Mouse (Mus musculus): ENCODE measurements around the gene Clmn.

The Clmn gene

GRCm38 (mm10) chr12:104761411-104761810 lies 103.5 kb downstream of the Clmn start:
- DNase-seq (ENCODE audit: low read depth, low spot score) = peak; percentile 91

GRCm38 (mm10) chr12:104758066-104758465 lies 106.8 kb downstream of the Clmn start:
- DNase-seq (ENCODE audit: low read depth, low spot score) = peak; percentile 77

- DNase-seq (ENCODE audit: low read depth, low spot score) = no peak
These were observed 111.2 kb downstream of the Clmn start for GRCm38 (mm10) chr12:104753686-104754085.

GRCm38 (mm10) chr12:104751814-104752765 lies 112.8 kb downstream of the Clmn start, which contains the start of gene Dicer1:
Gene Dicer1, minus strand, starts transcription at chr12:104751952.
- peak; percentile 97 for DNase-seq (ENCODE audit: low read depth, low spot score)

GRCm38 (mm10) chr12:104751331-104751813 lies 113.5 kb downstream of the Clmn start:
- DNase-seq (ENCODE audit: low read depth, low spot score) = peak; percentile 29

GRCm38 (mm10) chr12:104748946-104749345 lies 115.9 kb downstream of the Clmn start:
- DNase-seq (ENCODE audit: low read depth, low spot score) = no peak

- no peak for DNase-seq (ENCODE audit: low read depth, low spot score)
These were observed 117.6 kb downstream of the Clmn start for GRCm38 (mm10) chr12:104747252-104747651.

GRCm38 (mm10) chr12:104746601-104747000 lies 118.3 kb downstream of the Clmn start:
- DNase-seq (ENCODE audit: low read depth, low spot score) = no peak

- DNase-seq (ENCODE audit: low read depth, low spot score) = no peak
These were observed 121.2 kb downstream of the Clmn start for GRCm38 (mm10) chr12:104743687-104744086.

- no peak for DNase-seq (ENCODE audit: low read depth, low spot score)
These were observed 122.6 kb downstream of the Clmn start for GRCm38 (mm10) chr12:104742247-104742646.

GRCm38 (mm10) chr12:104740841-104741787 lies 123.8 kb downstream of the Clmn start:
- DNase-seq (ENCODE audit: low read depth, low spot score) = no peak

- no peak for DNase-seq (ENCODE audit: low read depth, low spot score)
These were observed 125.9 kb downstream of the Clmn start for GRCm38 (mm10) chr12:104738931-104739330.

- no peak for DNase-seq (ENCODE audit: low read depth, low spot score)
These were observed 126.4 kb downstream of the Clmn start for GRCm38 (mm10) chr12:104738446-104738845.

- DNase-seq (ENCODE audit: low read depth, low spot score) = no peak
These were observed 127.2 kb downstream of the Clmn start for GRCm38 (mm10) chr12:104737666-104738065.

- DNase-seq (ENCODE audit: low read depth, low spot score) = no peak
These were observed 128.9 kb downstream of the Clmn start for GRCm38 (mm10) chr12:104735993-104736395.

- no peak for DNase-seq (ENCODE audit: low read depth, low spot score)
These were observed 131.7 kb downstream of the Clmn start for GRCm38 (mm10) chr12:104733165-104733564.

- DNase-seq (ENCODE audit: low read depth, low spot score) = no peak
These were observed 133.1 kb downstream of the Clmn start for GRCm38 (mm10) chr12:104731782-104732181.

- peak; percentile 78 for DNase-seq (ENCODE audit: low read depth, low spot score)
These were observed 138.4 kb downstream of the Clmn start for GRCm38 (mm10) chr12:104726436-104726835.

GRCm38 (mm10) chr12:104722056-104722455 lies 142.8 kb downstream of the Clmn start:
- DNase-seq (ENCODE audit: low read depth, low spot score) = no peak

- no peak for DNase-seq (ENCODE audit: low read depth, low spot score)
These were observed 143.9 kb downstream of the Clmn start for GRCm38 (mm10) chr12:104721011-104721410.

GRCm38 (mm10) chr12:104718956-104719355 lies 145.9 kb downstream of the Clmn start:
- peak; percentile 61 for DNase-seq (ENCODE audit: low read depth, low spot score)

- DNase-seq (ENCODE audit: low read depth, low spot score) = no peak
These were observed 148.5 kb downstream of the Clmn start for GRCm38 (mm10) chr12:104716409-104716808.
